Comparison of ENCODE assay signal across 17 mouse cellular contexts in genomic region chr13:120320721-120321120, GRCm38 (mm10). TPM values are rescaled to one million over a fixed set of nuclear protein-coding genes. Genes with fewer than 3 reads are reported as not detected.
DNase-seq lines count a peak whose midpoint lies in the region; ATAC-seq and TF ChIP-seq lines count a peak whose summit lies in the region.
"Had no signal": no experiment of that assay in that cellular context is flagged by ENCODE, and none has a peak within 500 bp of the region (broad histone marks: within the 10 kb centered on the region; RNA-seq: fewer than 3 reads in every experiment).

No protein-coding gene starts in this region.

- 75% methylated on average over 1 of the region's 1 CpGs for WGBS in liver, postnatal 0 days (ENCODE audit: insufficient replicate concordance)
- 55% methylated on average over 1 of the region's 1 CpGs for WGBS in liver, embryonic 12.5 days (ENCODE audit: insufficient replicate concordance)

- no peak for TF ChIP-seq EP300 in liver, postnatal 0 days (IDR thresholded peaks at IDR 0.05; ENCODE audit: low read depth)

- no peak overlapping the region for H3K4me3 ChIP-seq in liver, postnatal 0 days (ENCODE audit: low read depth, low read length)
- H3K4me3 ChIP-seq in liver, embryonic 12.5 days = no peak overlapping the region
- H3K4me3 ChIP-seq: erythroblast, embryonic 14.5 days; limb, embryonic 10.5 days; liver, embryonic 15.5 days had no signal

- H3K27me3 ChIP-seq in liver, postnatal 0 days (ENCODE audit: insufficient read depth, low read length) = no peaks in the 10 kb centered on the region
- H3K27me3 ChIP-seq in liver, embryonic 12.5 days (replicated peaks) = no peaks in the 10 kb centered on the region
- H3K27me3 ChIP-seq: liver, embryonic 15.5 days had no signal

- H3K4me1 ChIP-seq in liver, postnatal 0 days (ENCODE audit: insufficient read depth) = no peaks in the 10 kb centered on the region
- H3K4me1 ChIP-seq in liver, embryonic 12.5 days = no peaks in the 10 kb centered on the region
- H3K4me1 ChIP-seq: limb, embryonic 10.5 days; liver, embryonic 15.5 days had no signal

- H3K9ac ChIP-seq in liver, postnatal 0 days (replicated peaks) = no peak overlapping the region
- H3K9ac ChIP-seq in liver, embryonic 12.5 days = no peak overlapping the region
- H3K9ac ChIP-seq: liver, embryonic 15.5 days had no signal

- no peak for TF ChIP-seq POLR2A in brain, embryonic 14.5 days (IDR thresholded peaks at IDR 0.05; ENCODE audit: borderline replicate concordance, extremely low read depth, insufficient read depth, insufficient read length, poor library complexity, severe bottlenecking)

- ATAC-seq in liver, postnatal 0 days = 0 out of 2 replicates have a peak, but pooled peaks have one; percentile 8
- ATAC-seq in liver, embryonic 12.5 days = no peak
- ATAC-seq in neutrophil, adult 5-6 weeks (ENCODE audit: extremely low read depth, insufficient number of reproducible peaks, low FRiP score, poor library complexity, severe bottlenecking) = 0 out of 2 replicates have a peak, but pooled peaks have one; percentile 3

- no peak for TF ChIP-seq CTCF in liver, postnatal 0 days (IDR thresholded peaks at IDR 0.05; ENCODE audit: low read depth)
- no peak for TF ChIP-seq CTCF in brain, embryonic 14.5 days (IDR thresholded peaks at IDR 0.05; ENCODE audit: borderline replicate concordance, extremely low read depth, insufficient read depth, insufficient read length)

- no peaks in the 10 kb centered on the region for H3K36me3 ChIP-seq in liver, postnatal 0 days (replicated peaks; ENCODE audit: insufficient read depth, low read length)
- H3K36me3 ChIP-seq in liver, embryonic 12.5 days = no peaks in the 10 kb centered on the region
- H3K36me3 ChIP-seq: limb, embryonic 10.5 days; liver, embryonic 15.5 days had no signal

- peak; percentile 5 for DNase-seq in embryo, embryonic 10.5 days (ENCODE audit: low spot score)
- DNase-seq in embryo, embryonic 9.5 days (ENCODE audit: extremely low spot score) = no peak
- DNase-seq in liver, postnatal 0 days = no peak
- peak; percentile 20 for DNase-seq in brain, embryonic 14.5 days (ENCODE audit: low read depth)
- no peak for DNase-seq in cerebellum, postnatal 36 days
- no peak for DNase-seq in left cerebral cortex, postnatal 14 days (ENCODE audit: low spot score in 2 of 2)
- DNase-seq: cerebellum, adult 11-12 months; heart, postnatal 14 days; kidney, postnatal 25 days had no signal

- H3K9me3 ChIP-seq in liver, postnatal 0 days (ENCODE audit: low read length) = no peaks in the 10 kb centered on the region
- H3K9me3 ChIP-seq in liver, embryonic 12.5 days (replicated peaks) = no peaks in the 10 kb centered on the region
- H3K9me3 ChIP-seq: limb, embryonic 10.5 days; liver, embryonic 15.5 days had no signal

- no peak overlapping the region for H3K4me2 ChIP-seq in liver, postnatal 0 days (ENCODE audit: low read depth, low read length)
- H3K4me2 ChIP-seq in liver, embryonic 12.5 days = no peak overlapping the region
- H3K4me2 ChIP-seq: liver, embryonic 15.5 days had no signal

- H3K27ac ChIP-seq in liver, postnatal 0 days (ENCODE audit: low read depth) = no peak overlapping the region
- no peak overlapping the region for H3K27ac ChIP-seq in liver, embryonic 12.5 days
- H3K27ac ChIP-seq: limb, embryonic 10.5 days; liver, embryonic 15.5 days had no signal

- intact Hi-C loops in left cerebral cortex, postnatal 14 days (cut with DNase I) = no loop called here

RNA-seq across cellular contexts. Expression of gene Tcstv3, which starts 4.0 kb away (rescaled TPM):
- not detected in 2 replicates for polyA plus RNA-seq in liver, postnatal 0 days (2015; fragmentation: Nextera tagmentation; extraction: Ambion mirVana)
- polyA plus RNA-seq in liver, embryonic 12.5 days (2016; fragmentation: Nextera tagmentation; extraction: Ambion mirVana) = not detected in 2 replicates
- not detected in 2 replicates for polyA plus RNA-seq in brain, embryonic 14.5 days (2012; rRNA removed)
- not detected in 2 replicates for total RNA-seq in neutrophil, adult 5-6 weeks (2017)
- not detected for total RNA-seq in left cerebral cortex, postnatal 14 days (2021)
- total RNA-seq: heart, adult 8-10 months; heart, postnatal 14 days; layer of hippocampus, postnatal 14 days; megakaryocyte, adult 5-6 weeks had no signal
- polyA plus RNA-seq: erythroblast, embryonic 14.5 days; limb, embryonic 10.5 days; liver, embryonic 15.5 days had no signal

RNA-seq across cellular contexts. Expression of gene BC147527, which starts 20.5 kb away (rescaled TPM):
- polyA plus RNA-seq in liver, postnatal 0 days (2015; fragmentation: Nextera tagmentation; extraction: Ambion mirVana) = 0.62 and 0.72 TPM in 2 replicates
- 0.33 and 0.43 TPM in 2 replicates for polyA plus RNA-seq in liver, embryonic 12.5 days (2016; fragmentation: Nextera tagmentation; extraction: Ambion mirVana)
- 0.06 and 0.15 TPM in 2 replicates for polyA plus RNA-seq in brain, embryonic 14.5 days (2012; rRNA removed)
- total RNA-seq in neutrophil, adult 5-6 weeks (2017) = 11.7 and 20.7 TPM in 2 replicates
- total RNA-seq in left cerebral cortex, postnatal 14 days (2021) = not detected
- total RNA-seq: heart, adult 8-10 months; heart, postnatal 14 days; layer of hippocampus, postnatal 14 days had no signal
- polyA plus RNA-seq: erythroblast, embryonic 14.5 days; limb, embryonic 10.5 days had no signal

RNA-seq across cellular contexts. Expression of gene AF067061, which starts 57.8 kb away (rescaled TPM):
- polyA plus RNA-seq in liver, postnatal 0 days (2015; fragmentation: Nextera tagmentation; extraction: Ambion mirVana) = not detected in 2 replicates
- polyA plus RNA-seq in liver, embryonic 12.5 days (2016; fragmentation: Nextera tagmentation; extraction: Ambion mirVana) = not detected in 2 replicates
- polyA plus RNA-seq in brain, embryonic 14.5 days (2012; rRNA removed) = not detected in 2 replicates
- total RNA-seq in neutrophil, adult 5-6 weeks (2017) = 0.93 TPM in 1 of 2 replicates, not detected in the other
- total RNA-seq in left cerebral cortex, postnatal 14 days (2021) = not detected
- total RNA-seq: heart, adult 8-10 months; heart, postnatal 14 days; layer of hippocampus, postnatal 14 days; megakaryocyte, adult 5-6 weeks had no signal
- polyA plus RNA-seq: erythroblast, embryonic 14.5 days; limb, embryonic 10.5 days; liver, embryonic 15.5 days had no signal

Comparison
In these comparisons a context has a peak if more than half of its experiments do, and no peak if none do; other contexts are left out.
1. DNase-seq: peak in embryo, embryonic 10.5 days (single experiment) and brain, embryonic 14.5 days (single experiment); none in embryo, embryonic 9.5 days (single experiment), liver, postnatal 0 days (single experiment), cerebellum, postnatal 36 days (0 of 2) and left cerebral cortex, postnatal 14 days (0 of 2).